Mouse (Mus musculus) hindbrain, postnatal 0 days (tissue): ENCODE data around the gene Slc7a1. TPM values are rescaled to one million over a fixed set of nuclear protein-coding genes. Genes with fewer than 3 reads are reported as not detected.

Experiments used
- ATAC-seq: fragments of 200-750 bp; cut with Nextera tagmentation; 2 replicates; pipeline ENCODE4 v1.8.0; 2017; ENCODE audit warnings: mild to moderate bottlenecking, moderate TSS enrichment, moderate library complexity
- DNase-seq: peaks from one replicate; pipeline ENCODE4 v3.0.0-alpha.2; 2015; ENCODE audit warnings: low spot score
- H3K27ac ChIP-seq: fragments of 300-500 bp; sonication (generic); 2 replicates; pipeline ENCODE4 v1.5.1; 2014; ENCODE audit warnings: mild to moderate bottlenecking
- H3K27me3 ChIP-seq: fragments of 300-500 bp; sonication (generic); 2 replicates; pipeline ENCODE4 v1.6.1; 2014; ENCODE audit warnings: low read length, mixed read lengths; ENCODE audit not compliant: insufficient read depth
- H3K36me3 ChIP-seq: fragments of 300-500 bp; sonication (generic); 2 replicates; pipeline ENCODE4 v1.6.1; 2014; ENCODE audit warnings: low read length, mixed read lengths; ENCODE audit not compliant: insufficient read depth
- H3K4me1 ChIP-seq: fragments of 300-500 bp; sonication (generic); 2 replicates; pipeline ENCODE4 v1.6.1; 2014; ENCODE audit warnings: antibody characterized with exemption, low read length, mixed read lengths; ENCODE audit not compliant: insufficient read depth
- H3K4me2 ChIP-seq: fragments of 300-500 bp; sonication (generic); 2 replicates; pipeline ENCODE4 v1.6.1; 2014; ENCODE audit warnings: low read depth, mild to moderate bottlenecking, low read length, moderate library complexity, mixed read lengths
- H3K4me3 ChIP-seq: fragments of 300-500 bp; sonication (generic); 2 replicates; pipeline ENCODE4 v1.5.1; 2014; ENCODE audit warnings: low read length
- H3K9ac ChIP-seq: fragments of 300-500 bp; sonication (generic); replicated peaks from 2 replicates; pipeline ENCODE4 v1.6.1; 2014; ENCODE audit warnings: mild to moderate bottlenecking, low read length, moderate library complexity, mixed read lengths
- H3K9me3 ChIP-seq: fragments of 300-500 bp; sonication (generic); 2 replicates; pipeline ENCODE4 v1.6.1; 2016; ENCODE audit warnings: low read length, mixed read lengths
- CTCF ChIP-seq: IDR thresholded peaks from 2 replicates; pipeline ENCODE4 v1.5.1; 2016; ENCODE audit warnings: antibody characterized with exemption, control low read depth, low read depth
- WGBS: fragments of 180-500 bp; shearing (Covaris S2); extraction: QIAGEN DNeasy Blood & Tissue Kit; methylation state at CpG from one replicate; pipeline ENCODE4 v1.1.7; 2014; 5-methylcytosine and 5-hydroxymethylcytosine counted together
- polyA plus RNA-seq: library from polyadenylated mRNA; unstranded; fragments of >200 nt; fragmentation: Nextera tagmentation; extraction: Ambion mirVana; gene quantifications from 2 replicates; pipeline ENCODE4 v1.2.1, GENCODE M21; 2015
- total RNA-seq: library from RNA; depleted of rRNA; stranded (reverse); fragments of >200 nt; gene quantifications from 2 replicates; pipeline ENCODE4 v1.2.3, GENCODE M21; 2014

Gene Slc7a1
- total and polyA plus RNA-seq, 2 experiments from 2014 or later = 42.3 to 58.5 TPM

DNA sequence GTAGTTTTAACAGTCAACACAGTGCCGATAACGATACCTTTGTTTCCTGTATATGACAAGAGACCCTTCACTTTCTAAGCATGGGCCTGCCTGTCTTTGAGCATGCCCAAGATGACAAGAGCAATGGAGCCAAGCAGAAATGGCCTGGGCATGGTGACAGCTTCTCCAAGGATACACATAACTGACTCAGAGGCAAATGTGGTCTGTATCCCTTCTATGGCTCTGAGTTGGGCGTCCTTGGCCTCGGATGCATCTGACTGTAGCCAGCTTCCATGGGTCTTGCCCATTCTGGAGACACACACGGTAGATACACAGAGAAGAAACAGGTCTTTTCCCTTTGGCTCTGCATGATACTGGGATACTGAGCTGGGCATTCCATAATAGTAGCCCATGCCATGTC is 84.8 kb downstream of the Slc7a1 start:
- ATAC-seq (no peak), DNase-seq (no peak)
- Histone ChIP-seq H3K9ac (no peak overlapping the region), H3K27me3 (no peaks in the 10 kb centered on the region), H3K9me3 (no peaks in the 10 kb centered on the region), H3K27ac (no peak overlapping the region), H3K36me3 (no peaks in the 10 kb centered on the region), H3K4me3 (no peak overlapping the region), H3K4me2 (no peak overlapping the region), H3K4me1 (no peaks in the 10 kb centered on the region)
- TF ChIP-seq CTCF = no peak
- WGBS = 87% methylated on average over 5 of the region's 5 CpGs

- H3K4me3 ChIP-seq = no peak overlapping the region
- H3K27ac ChIP-seq = no peak overlapping the region
- H3K9ac ChIP-seq = no peak overlapping the region
- peak; percentile 23; the same call in 1 of the 2 replicates for TF ChIP-seq CTCF
- ATAC-seq (no peak), DNase-seq (no peak)
- H3K27me3 ChIP-seq = no peaks in the 10 kb centered on the region
- WGBS = 59% methylated on average over 2 of the region's 2 CpGs
- H3K36me3 ChIP-seq = no peaks in the 10 kb centered on the region
- H3K4me1 ChIP-seq = no peaks in the 10 kb centered on the region
- H3K4me2 ChIP-seq = no peak overlapping the region
- H3K9me3 ChIP-seq = no peaks in the 10 kb centered on the region
Observed at GRCm38 (mm10) chr5:148312443-148312842, 87.3 kb downstream of the Slc7a1 start.

DNA sequence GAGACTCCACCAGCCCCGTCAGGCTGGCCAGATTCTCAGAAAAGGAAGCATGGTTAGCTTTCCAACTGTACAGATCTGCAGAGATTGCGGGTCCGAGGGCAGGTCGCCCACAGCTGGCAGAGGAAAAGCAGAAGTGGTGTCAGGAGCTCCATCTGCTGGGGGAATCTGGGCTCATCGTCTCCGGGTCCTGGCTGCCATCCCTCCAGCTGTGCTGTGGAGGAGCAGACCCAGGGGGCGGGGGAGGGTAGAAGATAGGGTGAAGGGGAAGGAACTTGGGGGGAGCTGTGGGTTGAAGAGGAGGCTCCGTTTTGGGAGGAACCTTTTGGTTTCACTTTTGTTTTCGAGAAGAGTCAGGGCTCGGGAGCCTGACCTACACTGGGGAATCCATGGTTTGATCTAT is 88.9 kb downstream of the Slc7a1 start:
- Histone ChIP-seq H3K9ac (no peak overlapping the region), H3K27me3 (no peaks in the 10 kb centered on the region), H3K36me3 (0 out of 2 replicates have a peak, but pooled peaks cover 7% of the 10 kb centered on the region), H3K4me1 (no peaks in the 10 kb centered on the region), H3K9me3 (no peaks in the 10 kb centered on the region), H3K4me2 (no peak overlapping the region), H3K27ac (no peak overlapping the region), H3K4me3 (no peak overlapping the region)
- no peak for TF ChIP-seq CTCF
- 74% methylated on average over 10 of the region's 10 CpGs for WGBS
- DNase-seq = no peak
- no peak for ATAC-seq

- peaks cover 7% of the 10 kb centered on the region; the same call in 1 of the 2 replicates for H3K36me3 ChIP-seq
- TF ChIP-seq CTCF = no peak; the same call in 1 of the 2 replicates
- 87% methylated on average over 2 of the region's 2 CpGs for WGBS
- DNase-seq (no peak), ATAC-seq (no peak)
- no peaks in the 10 kb centered on the region for H3K9me3 ChIP-seq
- H3K4me3 ChIP-seq = no peak overlapping the region
- no peaks in the 10 kb centered on the region for H3K4me1 ChIP-seq
- H3K9ac ChIP-seq = no peak overlapping the region
- H3K27me3 ChIP-seq = no peaks in the 10 kb centered on the region
- H3K27ac ChIP-seq = no peak overlapping the region
- no peak overlapping the region for H3K4me2 ChIP-seq
Observed at GRCm38 (mm10) chr5:148304112-148304511, 95.6 kb downstream of the Slc7a1 start.

GRCm38 (mm10) chr5:148302968-148303367 is 96.7 kb downstream of the Slc7a1 start:
- no peak for DNase-seq
- Histone ChIP-seq H3K4me1 (no peaks in the 10 kb centered on the region), H3K27me3 (no peaks in the 10 kb centered on the region), H3K9ac (no peak overlapping the region), H3K9me3 (no peaks in the 10 kb centered on the region), H3K27ac (no peak overlapping the region), H3K4me3 (no peak overlapping the region), H3K36me3 (peaks cover 9% of the 10 kb centered on the region; the same call in 1 of the 2 replicates), H3K4me2 (no peak overlapping the region)
- WGBS = 85% methylated on average over 11 of the region's 11 CpGs
- no peak for ATAC-seq
- no peak for TF ChIP-seq CTCF

DNA sequence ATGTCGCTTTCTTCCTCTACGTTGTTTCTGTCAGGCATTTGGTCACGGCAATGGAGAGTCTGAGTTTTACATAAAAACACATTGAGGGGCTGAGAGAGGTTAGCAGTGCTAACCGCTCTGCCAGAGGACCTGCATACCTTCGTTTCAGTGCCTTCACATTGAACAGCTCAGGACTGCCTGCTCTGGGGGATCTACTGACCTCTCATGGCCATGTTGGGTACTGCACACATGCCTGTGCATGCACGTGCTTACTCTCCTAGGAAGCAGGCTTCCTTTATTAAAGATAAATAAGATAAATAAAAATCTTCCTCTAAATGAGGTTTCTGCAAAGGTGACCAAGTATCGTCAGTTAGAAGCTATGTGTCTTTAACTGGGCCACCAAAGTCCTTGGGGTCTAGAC is 106.4 kb downstream of the Slc7a1 start:
- Histone ChIP-seq H3K27me3 (no peaks in the 10 kb centered on the region), H3K9ac (no peak overlapping the region), H3K36me3 (peaks cover under 1% of the 10 kb centered on the region), H3K27ac (no peak overlapping the region), H3K9me3 (no peaks in the 10 kb centered on the region), H3K4me3 (no peak overlapping the region), H3K4me2 (no peak overlapping the region), H3K4me1 (no peaks in the 10 kb centered on the region)
- 83% methylated on average over 7 of the region's 7 CpGs for WGBS
- TF ChIP-seq CTCF = peak; percentile 77
- peak; percentile 65 for DNase-seq
- ATAC-seq = 0 out of 2 replicates have a peak, but pooled peaks have one; percentile 63

GRCm38 (mm10) chr5:148292862-148293261 is 106.8 kb downstream of the Slc7a1 start:
- Histone ChIP-seq H3K9ac (no peak overlapping the region), H3K9me3 (no peaks in the 10 kb centered on the region), H3K36me3 (no peaks in the 10 kb centered on the region; the same call in none of the 2 replicates), H3K27me3 (no peaks in the 10 kb centered on the region), H3K27ac (no peak overlapping the region), H3K4me2 (no peak overlapping the region), H3K4me1 (no peaks in the 10 kb centered on the region), H3K4me3 (no peak overlapping the region)
- 81% methylated on average over 7 of the region's 7 CpGs for WGBS
- DNase-seq (no peak), ATAC-seq (no peak)
- TF ChIP-seq CTCF = peak; percentile 12; the same call in 1 of the 2 replicates
